Mouse (Mus musculus): Measurements from ENCODE around the gene Usp11.

DNA sequence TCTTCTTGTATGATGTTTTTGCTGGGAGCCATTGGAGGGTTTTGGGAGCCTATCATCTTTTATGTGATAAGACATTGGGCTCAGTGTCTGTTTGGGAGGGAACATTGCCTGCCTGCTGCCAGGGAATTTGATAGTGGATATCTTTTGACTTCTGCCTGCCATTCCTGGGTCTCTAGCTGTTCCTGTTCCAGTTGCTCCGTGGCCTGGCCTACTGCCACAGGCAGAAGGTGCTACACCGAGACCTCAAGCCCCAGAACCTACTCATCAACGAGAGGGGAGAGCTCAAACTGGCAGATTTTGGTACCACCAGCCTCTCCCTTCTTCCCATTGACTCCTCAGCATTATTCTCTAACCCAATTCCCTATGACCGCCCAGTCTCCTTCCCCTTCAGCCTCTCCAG lies 7.9 kb upstream of the Usp11 start:
- TF ChIP-seq HCFC1 (IDR thresholded peaks at IDR 0.05; ENCODE audit: borderline replicate concordance, insufficient read depth, low read length) (no peak), MAFK (IDR thresholded peaks at IDR 0.05; ENCODE audit: insufficient read depth, low read depth, low read length) (no peak), ZC3H11A (IDR thresholded peaks at IDR 0.05; ENCODE audit: borderline replicate concordance, low read depth, low read length) (no peak), CHD2 (IDR thresholded peaks at IDR 0.05; ENCODE audit: low read depth, low read length) (no peak)

Measured in ES-E14 (cell line).